Mouse (Mus musculus) stomach, postnatal 0 days (tissue): Measurements from ENCODE around the gene Zdhhc20.

Source experiments
- CTCF ChIP-seq: IDR thresholded peaks from 2 replicates; pipeline ENCODE4 v1.5.1; 2016; ENCODE audit warnings: antibody characterized with exemption, low read depth, mild to moderate bottlenecking, moderate library complexity
- EP300 ChIP-seq: optimal IDR thresholded peaks from 2 replicates; pipeline ENCODE3; 2016; ENCODE audit warnings: antibody characterized with exemption

- TF ChIP-seq CTCF (no peak), EP300 (no peak)
These were observed 39.7 kb downstream of the Zdhhc20 start for GRCm38 (mm10) chr14:57850330-57850729.
